Mouse (Mus musculus) layer of hippocampus, adult 2 months (tissue): ENCODE data around the gene Padi3. TPM values are rescaled to one million over a fixed set of nuclear protein-coding genes. Genes with fewer than 3 reads are reported as not detected.
A peak's percentile ranks its signal among the peaks of the same experiment; 100 is the strongest.

Source experiments
- DNase-seq, 2 experiments: peaks; one replicate each; pipeline ENCODE4 v3.0.0; 2022; ENCODE audit warnings: low spot score in 2 of 2
- H3K27ac ChIP-seq: fragments of 200-600 bp; 2 replicates; pipeline ENCODE4 v1.8.1; 2022
- H3K4me3 ChIP-seq: fragments of 200-600 bp; 2 replicates; pipeline ENCODE4 v1.8.1; 2022; ENCODE audit warnings: mild to moderate bottlenecking
- CTCF ChIP-seq: fragments of 200-600 bp; conservative IDR thresholded peaks from 2 replicates; pipeline ENCODE4 v1.8.1; 2022; ENCODE audit warnings: antibody characterized with exemption, mild to moderate bottlenecking, moderate library complexity
- total RNA-seq, 2 experiments: library from RNA; stranded (reverse); gene quantifications; 2 replicates each; pipeline ENCODE4 v1.2.3; 2021

Padi3 gene
- total RNA-seq, 2 experiments from 2014 or later, result not detected

- Histone ChIP-seq H3K4me3 (no peak overlapping the region), H3K27ac (no peak overlapping the region)
- no peak for TF ChIP-seq CTCF
- no peak for DNase-seq
Measured at GRCm38 (mm10) chr4:140836208-140836866, 25.9 kb upstream of the Padi3 start.

GRCm38 (mm10) chr4:140835682-140836081 lies 25.2 kb upstream of the Padi3 start:
- Histone ChIP-seq H3K4me3 (no peak overlapping the region), H3K27ac (no peak overlapping the region)
- no peak for DNase-seq
- TF ChIP-seq CTCF, result no peak

GRCm38 (mm10) chr4:140834327-140834934 lies 24.0 kb upstream of the Padi3 start:
- no peak for DNase-seq
- Histone ChIP-seq H3K4me3 (no peak overlapping the region), H3K27ac (no peak overlapping the region)
- TF ChIP-seq CTCF, result no peak

- Histone ChIP-seq H3K27ac (no peak overlapping the region), H3K4me3 (no peak overlapping the region)
- TF ChIP-seq CTCF, result no peak
- no peak for DNase-seq
Measured at GRCm38 (mm10) chr4:140832821-140833220, 22.4 kb upstream of the Padi3 start.

- no peak for TF ChIP-seq CTCF
- Histone ChIP-seq H3K4me3 (no peak overlapping the region), H3K27ac (no peak overlapping the region)
- DNase-seq, result no peak
Measured at GRCm38 (mm10) chr4:140831808-140832207, 21.4 kb upstream of the Padi3 start.

GRCm38 (mm10) chr4:140827237-140827636 lies 16.8 kb upstream of the Padi3 start:
- H3K27ac ChIP-seq, result no peak overlapping the region
- 0 out of 2 replicates have a peak, but pooled peaks have one; percentile 15 for TF ChIP-seq CTCF
- DNase-seq, result no peak
- no peak overlapping the region for H3K4me3 ChIP-seq

GRCm38 (mm10) chr4:140825942-140826341 lies 15.5 kb upstream of the Padi3 start:
- DNase-seq, result no peak
- no peak overlapping the region for H3K27ac ChIP-seq
- H3K4me3 ChIP-seq, result no peak overlapping the region
- TF ChIP-seq CTCF, result no peak

GRCm38 (mm10) chr4:140821988-140822387 lies 11.5 kb upstream of the Padi3 start:
- Histone ChIP-seq H3K4me3 (no peak overlapping the region), H3K27ac (no peak overlapping the region)
- TF ChIP-seq CTCF, result peak; percentile 84
- DNase-seq, result peak; percentile 26 to 70

GRCm38 (mm10) chr4:140817413-140817812 lies 7.0 kb upstream of the Padi3 start:
- DNase-seq, result no peak
- TF ChIP-seq CTCF, result no peak
- Histone ChIP-seq H3K27ac (no peak overlapping the region), H3K4me3 (no peak overlapping the region)

GRCm38 (mm10) chr4:140815996-140816917 lies 5.8 kb upstream of the Padi3 start:
- no peak overlapping the region for H3K27ac ChIP-seq
- TF ChIP-seq CTCF, result no peak
- no peak for DNase-seq
- H3K4me3 ChIP-seq, result no peak overlapping the region

- TF ChIP-seq CTCF, result no peak
- Histone ChIP-seq H3K27ac (no peak overlapping the region), H3K4me3 (no peak overlapping the region)
- DNase-seq, result no peak
Measured at GRCm38 (mm10) chr4:140815496-140815895, 5.0 kb upstream of the Padi3 start.

- Histone ChIP-seq H3K4me3 (peak overlapping the region; percentile 38), H3K27ac (no peak overlapping the region)
- peak in 1 of 2 experiments; percentile 20 for DNase-seq
- TF ChIP-seq CTCF, result peak; percentile 70
Measured at GRCm38 (mm10) chr4:140814241-140815225, 4.1 kb upstream of the Padi3 start.
